In genomic region chr5:73376041-73376440, GRCm38 (mm10) we compare ENCODE assay signal across 23 mouse cellular contexts. TPM values are rescaled to one million over a fixed set of nuclear protein-coding genes. Genes with fewer than 3 reads are reported as not detected.
DNase-seq lines count a peak whose midpoint lies in the region; ATAC-seq and TF ChIP-seq lines count a peak whose summit lies in the region.
"Had no signal": no experiment of that assay in that cellular context is flagged by ENCODE, and none has a peak within 500 bp of the region (broad histone marks: within the 10 kb centered on the region; RNA-seq: fewer than 3 reads in every experiment).

No protein-coding gene starts in this region.

- DNase-seq in midbrain, embryonic 10.5 days (ENCODE audit: low spot score), result peak; percentile 38
- DNase-seq in midbrain, postnatal 0 days (ENCODE audit: low spot score), result no peak
- peak; percentile 64 for DNase-seq in brain, embryonic 14.5 days (ENCODE audit: low read depth)
- no peak for DNase-seq in midbrain, embryonic 11.5 days (ENCODE audit: low spot score, missing footprints)
- DNase-seq in hindbrain, embryonic 11.5 days (ENCODE audit: low spot score), result no peak
- no peak for DNase-seq in c-Kit-positive CD71-positive TER-119-positive erythroid progenitor cells, embryonic 14.5 days (ENCODE audit: low spot score)
- no peak for DNase-seq in left cerebral cortex, adult 9 months (ENCODE audit: low spot score in 2 of 2)
- DNase-seq: cerebellum, adult 11 months; cerebellum, adult 8-10 months; cerebellum, postnatal 14 days; gastrocnemius, adult 2 months; heart, adult 18-20 months; heart, postnatal 10 days; heart, postnatal 4 days had no signal

- no peak overlapping the region for H3K4me2 ChIP-seq in midbrain, postnatal 0 days (ENCODE audit: low read depth, low read length, poor library complexity, severe bottlenecking)
- H3K4me2 ChIP-seq in midbrain, embryonic 11.5 days, result no peak overlapping the region
- H3K4me2 ChIP-seq in midbrain, embryonic 15.5 days, result no peak overlapping the region
- no peak overlapping the region for H3K4me2 ChIP-seq in hindbrain, embryonic 11.5 days (replicated peaks; ENCODE audit: low read depth, low read length)
- H3K4me2 ChIP-seq: embryonic facial prominence, embryonic 13.5 days; hindbrain, embryonic 13.5 days had no signal

- H3K4me1 ChIP-seq in midbrain, embryonic 10.5 days, result peaks cover 19% of the 10 kb centered on the region
- H3K4me1 ChIP-seq in midbrain, postnatal 0 days (ENCODE audit: insufficient read depth, low read length), result no peaks in the 10 kb centered on the region
- peaks cover 8% of the 10 kb centered on the region for H3K4me1 ChIP-seq in midbrain, embryonic 11.5 days (ENCODE audit: control insufficient read depth, insufficient read depth, low read length)
- peaks cover 3% of the 10 kb centered on the region; the same call in 1 of the 2 replicates for H3K4me1 ChIP-seq in midbrain, embryonic 15.5 days
- H3K4me1 ChIP-seq in hindbrain, embryonic 11.5 days (replicated peaks; ENCODE audit: control insufficient read depth, insufficient read depth, low read length), result no peaks in the 10 kb centered on the region
- H3K4me1 ChIP-seq: hindbrain, embryonic 13.5 days had no signal

- H3K27ac ChIP-seq in midbrain, embryonic 10.5 days (replicated peaks), result no peak overlapping the region
- no peak overlapping the region for H3K27ac ChIP-seq in midbrain, postnatal 0 days (ENCODE audit: low read depth, low read length)
- no peak overlapping the region for H3K27ac ChIP-seq in midbrain, embryonic 11.5 days (ENCODE audit: low read depth, low read length)
- no peak overlapping the region for H3K27ac ChIP-seq in midbrain, embryonic 15.5 days
- H3K27ac ChIP-seq in hindbrain, embryonic 11.5 days (ENCODE audit: low read depth, low read length), result no peak overlapping the region
- H3K27ac ChIP-seq: embryonic facial prominence, embryonic 13.5 days; gastrocnemius, adult 2 months; heart, embryonic 10.5 days; hindbrain, embryonic 13.5 days; hindbrain, postnatal 0 days had no signal

- no peak overlapping the region for H3K9ac ChIP-seq in midbrain, postnatal 0 days (replicated peaks; ENCODE audit: low read length, poor library complexity, severe bottlenecking)
- H3K9ac ChIP-seq in midbrain, embryonic 11.5 days (ENCODE audit: low read length), result no peak overlapping the region
- H3K9ac ChIP-seq in midbrain, embryonic 15.5 days, result no peak overlapping the region
- no peak overlapping the region for H3K9ac ChIP-seq in hindbrain, embryonic 11.5 days (ENCODE audit: low read depth, low read length)
- H3K9ac ChIP-seq: embryonic facial prominence, embryonic 13.5 days; hindbrain, embryonic 13.5 days had no signal

- no peak for TF ChIP-seq POLR2A in brain, embryonic 14.5 days (IDR thresholded peaks at IDR 0.05; ENCODE audit: borderline replicate concordance, extremely low read depth, insufficient read depth, insufficient read length, poor library complexity, severe bottlenecking)

- H3K27me3 ChIP-seq in midbrain, embryonic 10.5 days (ENCODE audit: low read depth, poor library complexity, severe bottlenecking), result peaks cover 7% of the 10 kb centered on the region; the same call in 1 of the 2 replicates
- H3K27me3 ChIP-seq in midbrain, postnatal 0 days (ENCODE audit: insufficient read depth, low read length), result peaks cover 5% of the 10 kb centered on the region
- no peaks in the 10 kb centered on the region for H3K27me3 ChIP-seq in midbrain, embryonic 11.5 days (ENCODE audit: control insufficient read depth, insufficient read depth, low read length)
- no peaks in the 10 kb centered on the region for H3K27me3 ChIP-seq in midbrain, embryonic 15.5 days (replicated peaks)
- no peaks in the 10 kb centered on the region for H3K27me3 ChIP-seq in hindbrain, embryonic 11.5 days (ENCODE audit: control insufficient read depth, insufficient read depth, low read length)

- WGBS in midbrain, embryonic 10.5 days, result 45% methylated on average over 9 of the region's 9 CpGs
- WGBS in midbrain, postnatal 0 days, result 24% methylated on average over 9 of the region's 9 CpGs
- WGBS in midbrain, embryonic 11.5 days, result 40% methylated on average over 9 of the region's 9 CpGs
- 43% methylated on average over 9 of the region's 9 CpGs for WGBS in midbrain, embryonic 15.5 days
- WGBS in hindbrain, embryonic 11.5 days, result 67% methylated on average over 9 of the region's 9 CpGs

- no peak for ATAC-seq in midbrain, postnatal 0 days (ENCODE audit: low FRiP score)
- ATAC-seq in midbrain, embryonic 11.5 days (ENCODE audit: low FRiP score), result peak; percentile 66
- peak; percentile 77 for ATAC-seq in midbrain, embryonic 15.5 days (replicated peaks)
- ATAC-seq in hindbrain, embryonic 11.5 days (ENCODE audit: low FRiP score), result no peak
- ATAC-seq: forebrain, embryonic 14.5 days; hindbrain, postnatal 0 days had no signal

- no peak overlapping the region for H3K4me3 ChIP-seq in midbrain, embryonic 10.5 days
- no peak overlapping the region for H3K4me3 ChIP-seq in midbrain, postnatal 0 days (ENCODE audit: low read depth, low read length)
- no peak overlapping the region for H3K4me3 ChIP-seq in midbrain, embryonic 11.5 days (ENCODE audit: low read depth, low read length)
- H3K4me3 ChIP-seq in midbrain, embryonic 15.5 days, result no peak overlapping the region
- no peak overlapping the region for H3K4me3 ChIP-seq in hindbrain, embryonic 11.5 days (ENCODE audit: low read depth, low read length)
- H3K4me3 ChIP-seq: embryonic facial prominence, embryonic 13.5 days; gastrocnemius, adult 2 months; heart, embryonic 10.5 days; hindbrain, embryonic 13.5 days had no signal

- no peaks in the 10 kb centered on the region for H3K36me3 ChIP-seq in midbrain, embryonic 10.5 days
- no peaks in the 10 kb centered on the region for H3K36me3 ChIP-seq in midbrain, postnatal 0 days (ENCODE audit: insufficient read depth, low read length)
- H3K36me3 ChIP-seq in midbrain, embryonic 11.5 days (ENCODE audit: control insufficient read depth, insufficient read depth, low read length), result no peaks in the 10 kb centered on the region
- no peaks in the 10 kb centered on the region for H3K36me3 ChIP-seq in midbrain, embryonic 15.5 days (replicated peaks)
- H3K36me3 ChIP-seq in hindbrain, embryonic 11.5 days (ENCODE audit: control insufficient read depth, insufficient read depth, low read length), result no peaks in the 10 kb centered on the region
- H3K36me3 ChIP-seq: embryonic facial prominence, embryonic 13.5 days; heart, embryonic 10.5 days; hindbrain, embryonic 13.5 days had no signal

- no peaks in the 10 kb centered on the region for H3K9me3 ChIP-seq in midbrain, embryonic 10.5 days (replicated peaks)
- H3K9me3 ChIP-seq in midbrain, postnatal 0 days (ENCODE audit: low read length), result no peaks in the 10 kb centered on the region
- H3K9me3 ChIP-seq in midbrain, embryonic 11.5 days (ENCODE audit: control insufficient read depth, low read length), result no peaks in the 10 kb centered on the region
- H3K9me3 ChIP-seq in midbrain, embryonic 15.5 days, result no peaks in the 10 kb centered on the region
- H3K9me3 ChIP-seq in hindbrain, embryonic 11.5 days (ENCODE audit: control insufficient read depth, low read length), result no peaks in the 10 kb centered on the region
- H3K9me3 ChIP-seq: embryonic facial prominence, embryonic 13.5 days; heart, embryonic 10.5 days; hindbrain, embryonic 13.5 days had no signal

- no peak for TF ChIP-seq CTCF in midbrain, postnatal 0 days (IDR thresholded peaks at IDR 0.05)
- TF ChIP-seq CTCF in brain, embryonic 14.5 days (IDR thresholded peaks at IDR 0.05; ENCODE audit: borderline replicate concordance, extremely low read depth, insufficient read depth, insufficient read length), result no peak

RNA-seq across cellular contexts. Expression of gene Cwh43, which starts 29.8 kb away (rescaled TPM):
- polyA plus RNA-seq in midbrain, embryonic 10.5 days (2016; fragmentation: Nextera tagmentation; extraction: Ambion mirVana), result not detected in 2 replicates
- total RNA-seq in midbrain, postnatal 0 days (2014; rRNA removed), result 0.99 TPM in 1 of 2 replicates, not detected in the other
- polyA plus RNA-seq in midbrain, postnatal 0 days (2015; fragmentation: Nextera tagmentation; extraction: Ambion mirVana), result 0.62 and 0.85 TPM in 2 replicates
- 0.08 and 0.25 TPM in 2 replicates for polyA plus RNA-seq in brain, embryonic 14.5 days (2012; rRNA removed)
- not detected in 2 replicates for polyA plus RNA-seq in midbrain, embryonic 11.5 days (2014; fragmentation: Nextera tagmentation; extraction: Ambion mirVana)
- polyA plus RNA-seq in midbrain, embryonic 15.5 days (2015; fragmentation: Nextera tagmentation; extraction: Ambion mirVana), result 0.28 and 0.59 TPM in 2 replicates
- polyA plus RNA-seq in hindbrain, embryonic 11.5 days (2014; fragmentation: Nextera tagmentation; extraction: Ambion mirVana), result not detected in 2 replicates
- total RNA-seq: adrenal gland, postnatal 14 days; common myeloid progenitor, adult 5-6 weeks; gastrocnemius, adult 2 months; heart, adult 18-20 months; heart, postnatal 10 days; heart, postnatal 4 days had no signal
- polyA plus RNA-seq: forebrain, embryonic 14.5 days; heart, embryonic 10.5 days; heart, embryonic 14.5 days had no signal

RNA-seq across cellular contexts. Expression of gene Ociad2, which starts 35.2 kb away (rescaled TPM):
- 10.2 and 14.6 TPM in 2 replicates for polyA plus RNA-seq in midbrain, embryonic 10.5 days (2016; fragmentation: Nextera tagmentation; extraction: Ambion mirVana)
- 11.3 and 15.2 TPM in 2 replicates for total RNA-seq in midbrain, postnatal 0 days (2014; rRNA removed)
- 27.5 and 30.0 TPM in 2 replicates for polyA plus RNA-seq in midbrain, postnatal 0 days (2015; fragmentation: Nextera tagmentation; extraction: Ambion mirVana)
- polyA plus RNA-seq in brain, embryonic 14.5 days (2012; rRNA removed), result 6.5 and 9.3 TPM in 2 replicates
- 13.5 and 15.5 TPM in 2 replicates for polyA plus RNA-seq in midbrain, embryonic 11.5 days (2014; fragmentation: Nextera tagmentation; extraction: Ambion mirVana)
- polyA plus RNA-seq in midbrain, embryonic 15.5 days (2015; fragmentation: Nextera tagmentation; extraction: Ambion mirVana), result 25.3 and 27.3 TPM in 2 replicates
- 8.0 and 9.8 TPM in 2 replicates for polyA plus RNA-seq in hindbrain, embryonic 11.5 days (2014; fragmentation: Nextera tagmentation; extraction: Ambion mirVana)

Comparison
In these comparisons a context has a peak if more than half of its experiments do, and no peak if none do; other contexts are left out.
1. DNase-seq: peak in midbrain, embryonic 10.5 days (single experiment) and brain, embryonic 14.5 days (single experiment); none in midbrain, postnatal 0 days (single experiment), midbrain, embryonic 11.5 days (single experiment), hindbrain, embryonic 11.5 days (single experiment), c-Kit-positive CD71-positive TER-119-positive erythroid progenitor cells, embryonic 14.5 days (single experiment) and left cerebral cortex, adult 9 months (0 of 2).
2. ATAC-seq: peak in midbrain, embryonic 11.5 days (single experiment) and midbrain, embryonic 15.5 days (single experiment); none in midbrain, postnatal 0 days (single experiment) and hindbrain, embryonic 11.5 days (single experiment).